11 mouse cellular contexts compared by ENCODE assay signal in genomic region chr11:88076394-88076793, GRCm38 (mm10).
"Had no signal": no experiment of that assay in that cellular context is flagged by ENCODE, and none has a peak within 500 bp of the region (broad histone marks: within the 10 kb centered on the region; RNA-seq: fewer than 3 reads in every experiment).

No protein-coding gene starts in this region.

- DNase-seq: right cerebral cortex, adult 18-20 months; right cerebral cortex, postnatal 14 days; right cerebral cortex, postnatal 25 days; right cerebral cortex, postnatal 4 days; spleen, adult 18-20 months; thymus, adult 18-20 months; thymus, adult 2 months; thymus, postnatal 14 days; thymus, postnatal 25 days; thymus, postnatal 36 days; thymus, postnatal 4 days had no signal
